Mouse (Mus musculus) lung, postnatal 25 days (tissue): ENCODE data around the gene 1600012H06Rik.
"Not testable (repeated sequence)": the region's sequence is repeated elsewhere in the genome, so short reads cannot be mapped to it uniquely, and the experiment has no call there.

Experiments
- DNase-seq: peaks from one replicate; pipeline ENCODE4 v3.0.0; 2022; ENCODE audit warnings: low spot score

Gene 1600012H06Rik

DNA sequence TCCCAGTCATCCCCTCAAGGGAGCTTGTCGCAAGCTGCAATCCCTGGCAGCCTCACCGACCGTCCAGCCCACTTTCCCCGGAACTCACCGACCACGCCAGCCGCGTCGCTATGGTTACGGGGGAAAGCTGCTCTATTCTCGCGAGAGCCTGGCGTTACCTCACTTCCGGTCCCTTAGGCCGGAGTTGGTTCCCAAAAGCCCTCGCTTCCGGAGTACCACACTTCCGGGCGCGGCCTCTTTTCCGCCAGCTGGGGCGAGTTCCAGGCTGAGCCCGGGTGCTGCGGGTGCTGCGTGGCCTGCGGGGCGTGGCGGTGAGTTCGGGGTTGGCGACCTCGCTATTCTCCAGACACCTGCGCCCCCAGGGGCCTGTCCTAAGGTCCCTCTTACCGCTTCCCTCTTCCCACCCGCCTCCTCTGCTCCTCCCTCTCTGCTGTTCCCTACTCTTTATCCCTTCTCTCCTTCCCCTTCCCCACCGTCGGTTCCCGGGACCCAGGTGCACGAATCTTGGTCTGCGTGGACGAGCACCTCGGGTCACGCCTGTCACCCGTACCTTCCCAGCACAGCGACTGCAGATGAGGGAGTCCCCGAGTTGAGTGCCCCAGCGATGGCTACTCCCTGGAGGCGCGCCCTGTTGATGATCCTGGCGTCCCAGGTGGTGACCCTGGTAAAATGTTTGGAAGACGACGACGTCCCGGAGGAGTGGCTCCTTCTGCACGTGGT is at the start of gene 1600012H06Rik, which contains the start of gene Wdr27:
Gene 1600012H06Rik, plus strand, starts transcription at position 176 of the 720 bp plus-strand sequence.
Gene Wdr27, minus strand, starts transcription at position 150 of the 720 bp plus-strand sequence.
- peak; percentile 99 for DNase-seq

DNA sequence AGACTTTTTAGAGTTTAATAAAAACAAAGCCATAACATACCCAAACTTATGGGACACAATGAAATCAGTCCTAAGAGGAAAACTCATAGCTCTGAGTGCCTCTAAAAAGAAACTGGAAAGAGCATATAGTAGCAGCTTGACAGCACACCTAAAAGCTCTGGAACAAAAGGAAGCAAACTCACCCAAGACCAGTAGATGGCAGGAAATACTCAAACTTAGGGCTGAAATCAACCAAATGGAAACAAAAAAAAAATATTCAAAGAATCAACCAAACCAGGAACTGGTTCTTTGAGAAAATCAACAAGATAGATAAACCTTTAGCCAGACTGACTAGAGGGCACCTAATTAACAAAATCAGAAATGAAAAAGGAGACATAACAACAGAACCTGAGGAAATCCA is 47.9 kb upstream of the 1600012H06Rik start:
- DNase-seq, result not testable (repeated sequence)

DNA sequence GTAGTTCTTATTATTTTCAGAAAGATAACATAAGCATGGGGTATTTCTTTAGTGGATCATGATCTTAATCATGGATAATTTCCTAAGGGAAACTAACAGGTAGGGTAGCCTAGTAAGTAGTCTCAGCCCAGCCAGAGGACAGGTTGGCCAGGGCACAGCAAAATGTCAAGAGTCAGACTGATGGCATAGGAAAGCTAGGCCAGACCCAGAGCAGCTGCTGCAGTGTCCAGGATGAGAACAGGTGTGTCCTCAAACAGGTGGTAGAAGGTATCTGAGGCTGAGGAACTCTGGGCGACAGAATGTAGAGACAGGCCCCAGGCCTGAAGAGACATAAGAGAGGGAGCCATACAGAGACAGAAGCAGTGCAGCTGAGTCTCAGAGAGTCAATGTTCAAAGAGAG is 44.0 kb upstream of the 1600012H06Rik start:
- DNase-seq, result no peak

DNA sequence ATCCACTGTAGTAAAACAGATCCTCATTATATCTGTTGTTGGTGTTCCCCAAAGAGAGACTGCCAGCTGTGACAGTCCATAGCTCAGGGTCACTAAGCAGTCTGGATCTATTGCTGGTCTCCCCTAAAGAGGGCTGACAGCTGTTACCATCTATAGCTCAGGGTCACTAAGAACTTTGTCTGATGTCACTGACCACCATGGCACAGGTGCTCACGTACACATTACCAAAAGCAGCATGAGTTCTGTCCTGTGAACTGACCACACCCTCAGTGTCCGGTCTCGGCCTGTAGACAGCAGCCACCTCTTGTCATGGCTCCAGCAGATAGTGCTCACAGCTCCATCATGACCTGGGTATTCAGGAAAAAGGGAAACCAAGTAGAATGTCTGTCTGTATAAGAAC is 39.8 kb upstream of the 1600012H06Rik start:
- DNase-seq, result no peak

DNA sequence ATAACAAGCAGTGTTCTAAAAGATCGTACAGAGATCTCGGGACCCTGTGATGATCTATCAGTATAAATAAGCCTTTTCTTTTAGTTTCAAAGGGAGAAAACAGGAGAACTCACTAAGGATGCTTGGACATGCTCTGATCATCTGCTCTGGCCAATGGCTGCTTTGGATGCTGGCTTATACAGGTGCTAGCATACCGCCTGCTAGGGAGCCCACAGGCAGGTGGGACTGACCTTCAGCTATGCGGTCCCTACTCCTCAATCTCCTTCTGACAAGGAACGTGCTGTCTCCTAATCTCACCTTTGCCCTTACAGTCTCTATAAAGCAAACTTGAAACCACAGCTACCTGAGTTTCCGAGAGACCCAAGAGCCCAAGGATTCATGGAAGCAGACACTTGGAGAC is 38.8 kb upstream of the 1600012H06Rik start:
- DNase-seq, result no peak

DNA sequence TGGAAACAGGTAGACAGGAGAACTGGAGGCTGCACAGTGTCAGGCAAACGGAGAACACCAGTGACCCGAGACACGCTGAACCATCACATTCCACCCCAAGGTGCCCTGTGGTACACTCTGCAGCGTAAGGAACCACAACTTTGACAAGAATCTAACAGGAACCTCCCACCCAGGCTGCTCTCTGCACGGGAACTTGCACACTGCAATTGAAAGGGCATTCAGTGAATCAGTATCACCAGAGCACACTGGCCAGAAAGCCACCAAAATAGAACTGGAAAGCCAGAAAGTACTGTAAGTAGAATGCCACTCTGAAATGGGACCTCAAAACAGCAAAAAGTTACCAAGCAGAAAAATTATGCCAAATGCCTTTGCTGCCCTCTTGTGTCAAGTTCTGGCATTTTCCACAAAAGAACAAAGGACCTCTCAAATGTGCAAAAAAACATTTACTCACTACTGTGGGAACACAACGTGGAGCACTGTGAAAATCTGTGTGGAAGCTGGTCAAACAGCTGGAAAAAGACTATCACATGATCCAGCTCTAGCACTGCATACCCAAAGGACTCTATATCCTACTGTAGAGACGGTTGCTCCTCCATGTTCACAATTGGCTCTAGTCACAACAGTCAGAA is 38.2 kb upstream of the 1600012H06Rik start:
- peak; percentile 62 for DNase-seq

DNA sequence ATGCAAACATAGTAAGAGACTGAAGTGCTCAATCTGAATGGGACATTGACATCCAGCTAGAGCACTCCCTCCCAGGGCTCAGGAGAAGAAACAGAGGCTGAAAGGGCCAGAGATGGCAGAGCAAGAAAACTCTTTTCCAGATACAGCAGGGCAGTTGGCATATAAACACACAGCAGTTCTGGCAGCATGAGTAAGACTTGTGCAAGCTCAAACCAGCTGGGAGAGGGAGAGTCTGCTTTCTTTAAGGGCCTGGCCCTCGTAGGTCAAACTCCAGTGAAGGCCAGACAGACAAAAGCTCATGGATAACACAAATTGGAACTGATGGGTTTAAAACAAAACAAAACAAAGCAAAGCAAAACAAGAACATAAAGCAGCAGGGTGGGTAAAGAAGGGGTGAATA is 36.4 kb upstream of the 1600012H06Rik start:
- DNase-seq, result no peak

DNA sequence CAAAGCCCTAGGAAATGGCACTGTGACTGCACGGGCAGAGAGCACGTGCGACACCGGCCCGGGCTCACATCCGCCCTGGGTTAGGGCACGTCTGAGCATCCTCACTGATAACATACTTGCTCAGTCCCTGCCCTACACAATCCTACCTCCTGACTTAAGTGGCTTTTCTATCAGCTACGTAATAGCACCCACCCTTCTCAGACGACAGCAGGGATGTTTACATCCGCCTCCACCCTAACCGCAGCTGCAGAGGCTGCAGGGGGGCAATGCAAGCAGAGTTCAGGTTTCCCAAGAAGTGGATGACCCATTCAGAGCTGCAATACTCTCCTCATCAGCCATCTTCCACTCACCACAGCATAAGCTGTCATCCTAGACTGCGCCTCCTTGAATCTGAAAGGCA is 35.8 kb upstream of the 1600012H06Rik start:
- no peak for DNase-seq

DNA sequence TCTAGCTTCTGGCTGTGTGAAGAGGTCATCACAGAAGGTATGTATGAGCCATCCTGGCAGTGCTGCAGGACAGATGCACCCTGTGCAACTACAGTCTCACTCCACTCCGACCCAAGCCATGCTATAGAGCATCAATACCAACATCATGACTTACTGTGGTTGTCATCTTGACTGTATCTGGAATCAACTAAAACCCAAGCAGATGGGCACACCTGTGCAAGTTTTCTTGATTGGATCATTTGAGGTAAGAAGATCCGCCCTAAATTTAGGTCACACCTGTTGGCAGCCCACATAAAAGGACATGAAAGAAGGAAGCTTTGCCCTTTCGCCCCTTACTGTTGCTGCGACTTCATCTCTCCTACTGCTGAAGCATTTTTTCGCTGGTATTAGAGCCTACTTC is 33.7 kb upstream of the 1600012H06Rik start:
- no peak for DNase-seq

DNA sequence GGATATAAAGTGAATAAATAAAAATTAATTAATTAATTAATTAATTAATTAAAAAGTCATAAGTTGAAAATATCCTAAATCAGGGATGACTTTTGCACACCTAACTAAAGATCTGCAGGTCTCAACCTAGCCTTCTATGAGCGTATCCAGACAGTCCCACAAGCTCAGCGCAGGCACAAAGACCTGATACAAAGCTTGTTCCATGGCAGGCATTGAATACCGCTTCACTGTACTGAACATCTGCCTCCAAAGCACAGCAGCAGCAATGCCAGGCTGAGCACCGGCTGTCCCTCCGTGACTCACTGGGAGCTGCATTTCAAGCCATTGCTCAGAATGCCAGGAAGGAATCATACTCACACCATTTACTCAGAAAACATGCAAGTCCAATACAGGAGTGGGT is 32.2 kb upstream of the 1600012H06Rik start:
- DNase-seq, result no peak

DNA sequence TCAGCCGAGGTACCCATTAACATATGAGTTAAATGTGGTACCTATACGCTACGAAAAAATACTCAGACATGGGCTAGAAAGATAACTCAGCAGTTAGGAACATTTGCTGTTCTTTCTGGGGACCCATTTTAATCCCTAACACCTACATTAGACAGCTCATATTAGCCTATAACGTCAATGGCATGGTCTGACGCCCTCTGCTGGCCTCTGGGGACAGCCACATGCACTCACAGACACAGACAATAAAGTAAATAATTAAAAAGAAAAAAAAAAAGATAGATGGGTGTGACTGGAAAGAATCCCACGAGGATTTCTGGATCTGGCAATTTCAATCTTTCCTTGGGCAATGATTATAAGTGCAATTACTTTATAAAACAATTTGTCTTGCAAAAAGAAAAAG is 30.6 kb upstream of the 1600012H06Rik start:
- DNase-seq, result no peak

DNA sequence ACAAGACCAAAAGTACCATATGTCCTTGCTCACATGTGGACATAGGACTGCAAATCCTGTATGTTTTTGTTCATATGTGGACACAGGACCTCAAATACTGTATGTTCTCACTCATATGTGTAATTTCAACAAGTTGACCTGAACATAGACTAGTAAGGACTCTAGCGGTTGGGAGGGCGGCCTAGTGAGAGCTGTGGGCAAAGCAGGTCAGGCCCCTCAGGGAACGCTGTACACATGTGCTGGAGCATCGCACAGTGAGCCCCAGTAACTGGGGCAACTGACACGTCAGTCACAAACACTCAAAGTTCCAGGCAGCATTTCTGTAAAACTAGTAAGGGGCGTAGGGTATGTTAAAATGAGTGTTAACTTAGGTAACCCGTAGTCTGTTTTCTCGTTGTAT is 30.0 kb upstream of the 1600012H06Rik start:
- DNase-seq, result no peak

DNA sequence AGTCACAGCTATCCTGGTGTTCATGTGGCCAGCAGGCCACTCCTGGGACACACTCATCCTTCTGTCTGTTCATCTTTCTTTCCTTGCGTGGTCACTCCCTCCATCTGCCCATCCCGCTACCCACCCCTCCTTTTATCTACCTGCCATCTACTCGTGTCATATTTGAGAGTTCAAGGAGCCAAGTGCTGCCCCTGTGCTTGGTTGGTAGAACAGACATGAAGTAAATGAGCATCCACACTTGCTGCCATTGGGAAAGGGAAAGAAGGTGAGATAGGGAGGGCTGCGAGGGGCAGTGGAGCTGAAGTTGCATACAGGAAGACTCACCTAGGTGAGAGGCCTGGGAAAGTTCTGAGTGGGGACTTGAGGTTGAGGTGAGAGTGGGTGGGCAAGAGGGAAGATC is 28.6 kb upstream of the 1600012H06Rik start:
- DNase-seq, result no peak

DNA sequence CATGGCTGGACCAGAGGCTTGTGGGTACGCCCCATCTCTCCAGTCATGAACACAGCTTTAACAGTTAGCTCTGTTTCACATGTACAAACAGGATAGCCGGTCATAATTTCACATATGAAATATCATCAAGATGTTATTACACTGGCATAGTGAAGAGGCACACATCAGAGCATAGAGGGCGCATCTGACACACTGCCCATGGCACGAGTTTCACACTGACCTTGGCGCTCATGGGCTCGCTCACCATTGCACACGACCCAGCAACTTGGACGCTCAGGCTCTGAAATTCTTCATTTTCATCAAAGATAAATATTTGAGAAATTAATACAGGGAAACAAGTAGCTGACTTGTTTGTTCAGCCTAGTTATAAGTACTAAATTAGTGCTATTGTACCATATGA is 25.1 kb upstream of the 1600012H06Rik start:
- no peak for DNase-seq

DNA sequence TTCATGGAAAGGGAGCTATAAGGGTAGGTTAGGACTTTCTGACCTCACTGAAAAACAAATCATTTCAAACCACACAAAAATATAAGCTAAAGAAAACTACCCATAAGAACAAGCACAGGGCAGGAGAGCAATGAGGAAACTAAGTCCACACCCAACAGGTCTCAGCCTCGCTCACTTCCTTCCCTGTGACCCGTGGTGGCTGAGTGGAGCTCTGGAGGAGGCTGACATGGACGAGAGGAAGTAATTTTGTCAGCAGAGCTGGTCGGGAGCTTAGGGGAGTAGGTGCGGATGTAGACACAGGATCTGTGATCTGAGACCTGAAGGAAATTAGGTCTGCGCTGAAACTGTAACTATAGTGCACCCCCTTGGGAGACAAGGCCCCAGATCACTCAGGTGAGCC is 21.4 kb upstream of the 1600012H06Rik start:
- DNase-seq, result no peak

DNA sequence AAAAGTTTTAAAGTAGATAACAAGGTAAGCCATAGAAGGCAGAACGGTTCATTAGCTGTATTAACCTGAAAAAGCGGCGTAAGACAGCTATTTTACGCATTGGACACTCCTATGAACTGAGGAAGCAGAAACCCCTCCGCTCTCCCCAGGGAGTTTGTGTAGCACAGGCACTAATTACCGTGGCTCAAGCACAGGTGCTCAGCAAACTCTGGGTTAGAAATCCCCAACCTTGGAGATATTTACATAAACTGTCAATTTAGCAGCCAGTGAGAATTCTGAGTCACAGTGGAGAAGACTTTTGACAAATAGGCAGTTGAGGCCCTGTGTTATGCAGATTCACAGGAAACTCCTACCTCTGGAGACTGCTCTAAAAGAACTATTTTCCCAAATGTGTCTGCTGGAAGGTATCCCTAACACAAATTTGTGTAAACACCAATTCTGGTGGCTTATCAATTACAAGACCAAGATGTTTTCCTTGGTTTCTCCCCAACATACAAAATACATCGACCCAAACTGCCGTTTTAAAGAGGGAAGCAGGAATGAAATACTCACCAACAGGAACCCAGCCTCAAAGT is 15.3 kb upstream of the 1600012H06Rik start:
- no peak for DNase-seq

DNA sequence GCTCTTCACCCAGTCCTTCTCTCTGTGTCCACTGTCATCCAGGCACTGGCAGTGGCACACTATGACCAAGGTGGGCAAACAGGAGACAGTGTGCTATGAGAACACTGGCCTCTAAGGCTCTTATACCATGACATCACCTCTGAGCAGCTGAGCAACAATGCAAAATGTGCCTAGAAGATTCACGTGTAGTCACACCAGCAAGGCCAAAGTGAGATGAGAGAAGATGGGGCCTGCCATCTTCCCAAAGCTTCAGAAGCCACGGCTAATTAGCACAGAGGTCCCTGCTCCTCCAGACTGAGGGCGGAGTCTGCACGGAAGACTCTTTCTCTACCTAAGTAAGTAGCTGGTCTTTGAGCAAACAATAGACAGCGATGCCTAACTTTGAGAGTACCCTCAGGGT is 14.4 kb upstream of the 1600012H06Rik start:
- DNase-seq, result no peak

DNA sequence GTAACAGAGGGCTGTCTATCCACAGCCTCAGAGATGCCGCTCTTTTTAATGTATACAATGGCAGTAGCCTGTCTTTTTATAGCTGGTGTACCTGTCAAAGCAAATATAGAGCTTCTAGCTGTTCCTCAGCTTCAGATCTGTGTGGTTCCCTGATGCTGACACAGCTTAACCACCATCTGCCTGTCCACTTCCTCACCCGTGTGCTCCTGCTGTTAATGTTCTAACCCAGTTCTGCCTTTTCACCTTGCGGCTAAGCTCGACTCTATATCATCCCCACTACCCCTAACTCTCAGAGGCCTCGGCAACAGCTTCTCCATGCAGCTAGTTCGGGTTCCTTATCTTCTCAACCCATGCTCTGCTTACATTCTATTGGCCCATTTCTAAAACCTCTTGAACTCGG is 12.3 kb upstream of the 1600012H06Rik start:
- no peak for DNase-seq

DNA sequence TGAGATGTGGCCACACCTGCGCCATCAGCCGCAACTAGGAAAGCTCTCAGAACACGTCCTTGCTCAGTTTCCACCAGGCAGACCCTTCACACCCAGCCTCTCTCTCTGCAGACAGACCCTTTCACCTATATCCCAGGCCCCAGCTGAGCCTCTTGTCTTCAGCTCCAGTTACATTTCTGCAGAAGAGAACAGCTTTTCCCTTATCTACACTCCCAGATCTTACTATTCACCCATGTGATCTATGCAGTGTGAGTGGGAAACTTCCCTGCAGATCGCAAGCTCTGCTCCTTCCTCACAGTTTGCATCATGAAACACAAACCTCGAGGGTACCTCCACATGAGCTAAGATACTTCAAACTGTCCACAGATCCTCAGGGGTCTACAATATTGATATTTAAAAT is 11.5 kb upstream of the 1600012H06Rik start:
- no peak for DNase-seq

DNA sequence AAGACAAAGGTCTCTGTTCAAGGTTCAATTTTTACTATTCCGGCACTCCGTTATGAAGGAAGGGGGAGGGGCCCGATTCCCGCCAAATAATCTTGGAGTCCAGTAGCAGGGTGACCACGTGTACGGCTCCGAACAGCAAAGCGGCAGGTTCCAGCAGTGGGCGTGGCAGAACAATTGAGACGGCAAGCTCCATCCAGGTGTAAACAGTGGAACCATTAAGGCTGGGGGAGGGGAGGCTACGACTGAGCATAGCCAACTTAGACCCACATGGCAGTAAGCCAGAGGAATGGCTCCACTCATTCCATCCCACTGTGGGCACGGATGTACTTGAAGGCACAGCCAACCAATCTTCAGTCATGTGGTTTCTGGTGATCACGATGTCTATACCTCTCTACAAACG is 7.7 kb upstream of the 1600012H06Rik start:
- not testable (repeated sequence) for DNase-seq

DNA sequence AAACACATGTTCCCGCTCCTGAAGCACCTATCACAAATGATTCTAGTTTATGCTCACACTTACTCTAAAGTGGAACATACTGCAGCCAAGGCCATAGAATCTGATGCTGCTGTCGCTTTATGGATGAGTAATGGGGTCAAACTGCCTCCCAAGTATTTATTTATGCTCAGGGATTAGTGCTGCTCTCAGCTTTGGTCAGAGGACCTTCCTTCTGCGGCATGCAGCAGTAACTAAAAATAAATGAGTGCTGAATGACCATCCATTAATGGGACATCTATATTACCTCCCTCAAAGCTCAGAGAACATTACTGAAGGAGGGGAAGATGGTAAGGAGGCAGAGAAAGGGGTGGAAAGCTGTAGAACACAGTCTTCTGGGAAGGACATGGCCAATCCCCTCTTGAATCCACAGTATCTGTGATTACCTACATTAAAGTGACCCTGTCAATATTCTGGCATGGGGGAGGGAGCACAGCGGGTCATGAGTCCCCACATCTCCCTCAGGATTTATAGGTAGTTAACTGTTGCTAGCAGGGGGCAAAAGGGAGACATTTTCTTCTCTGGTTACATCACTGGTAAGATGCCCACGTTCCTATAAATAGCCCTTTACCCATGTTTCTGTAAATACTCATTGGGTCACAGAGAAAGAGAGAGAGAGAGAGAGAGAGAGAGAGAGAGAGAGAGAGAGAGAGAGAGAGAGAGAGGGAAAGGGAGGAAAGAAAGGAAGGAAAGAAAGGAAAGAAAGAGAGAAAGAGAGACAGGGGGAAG is 7.0 kb upstream of the 1600012H06Rik start:
- no peak for DNase-seq

DNA sequence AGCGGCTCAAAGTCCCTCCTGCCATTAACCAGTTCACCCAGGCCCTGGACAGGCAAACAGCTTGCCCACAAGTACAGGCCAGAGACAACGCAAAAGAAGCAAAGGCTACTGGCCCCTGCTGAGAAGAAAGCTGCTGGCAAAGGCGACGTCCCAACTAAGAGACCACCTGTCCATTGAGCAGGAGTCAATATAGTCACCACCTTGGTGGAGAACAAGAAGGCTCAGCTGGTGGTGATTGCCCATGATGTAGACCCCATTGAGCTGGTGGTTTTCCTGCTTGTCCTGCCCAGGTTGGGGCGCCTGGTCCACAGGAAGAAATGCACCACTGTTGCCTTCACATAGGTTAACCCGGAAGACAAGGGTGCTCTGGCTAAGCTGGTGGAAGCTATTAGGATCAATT is 803 bp upstream of the 1600012H06Rik start:
- not testable (repeated sequence) for DNase-seq

DNA sequence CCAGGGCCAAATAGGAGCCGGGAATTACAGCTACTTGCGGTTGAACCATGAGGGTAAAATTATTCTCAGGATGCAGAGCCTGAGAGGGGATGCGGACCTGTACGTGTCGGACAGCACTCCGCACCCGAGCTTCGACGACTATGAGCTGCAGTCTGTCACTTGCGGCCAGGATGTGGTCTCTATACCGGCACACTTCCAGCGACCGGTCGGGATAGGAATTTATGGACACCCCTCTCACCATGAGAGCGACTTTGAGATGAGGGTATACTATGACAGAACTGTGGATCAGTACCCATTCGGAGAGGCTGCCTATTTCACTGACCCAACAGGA is 710 bp downstream of the 1600012H06Rik start:
- DNase-seq, result peak; percentile 0
